Mouse (Mus musculus) MEL (cell line): ENCODE results near the gene Grem1. TPM values are rescaled to one million over a fixed set of nuclear protein-coding genes. Genes with fewer than 3 reads are reported as not detected.

ENCODE experiments used
- DNase-seq: peaks from one replicate; pipeline ENCODE4 v3.0.0; 2011; ENCODE audit warnings: low read depth, low spot score
- H3K27ac ChIP-seq: 2 replicates; pipeline ENCODE4 v1.5.1; 2012; ENCODE audit warnings: low read depth, mild to moderate bottlenecking, control low read depth, low read length, moderate library complexity; ENCODE audit not compliant: control insufficient read depth
- H3K27me3 ChIP-seq, 2 experiments: fragments of 150-350 bp in 1 of 2; sonication (generic) in 1 of 2; 2 replicates each; pipeline ENCODE4 v1.6.1; 2012; ENCODE audit warnings: low read length in 2 of 2, mild to moderate bottlenecking in 2 of 2, improper control_type of control experiment in 1 of 2, moderate library complexity in 1 of 2; ENCODE audit not compliant: insufficient read depth in 2 of 2, control insufficient read depth in 1 of 2
- H3K36me3 ChIP-seq, 2 experiments: 2 replicates each; pipeline ENCODE4 v1.6.1; 2012 to 2014; ENCODE audit warnings: low read length in 2 of 2, improper control_type of control experiment in 1 of 2, inconsistent platforms in 1 of 2, mild to moderate bottlenecking in 1 of 2; ENCODE audit not compliant: insufficient read depth in 2 of 2, control insufficient read depth in 1 of 2
- H3K4me1 ChIP-seq, 2 experiments: fragments of 150-350 bp in 1 of 2; sonication (generic) in 1 of 2; 2 replicates each; pipeline ENCODE4 v1.6.1; 2012; ENCODE audit warnings: low read length in 2 of 2, improper control_type of control experiment in 1 of 2, mild to moderate bottlenecking in 1 of 2; ENCODE audit not compliant: insufficient read depth in 2 of 2, control insufficient read depth in 1 of 2
- H3K4me3 ChIP-seq, 2 experiments: fragments of 150-350 bp in 1 of 2; sonication (generic) in 1 of 2; 2 replicates each; pipeline ENCODE4 v1.5.1; 2012; ENCODE audit warnings: low read depth in 2 of 2, low read length in 2 of 2, mild to moderate bottlenecking in 2 of 2, moderate library complexity in 2 of 2, control low read depth in 1 of 2, improper control_type of control experiment in 1 of 2; ENCODE audit not compliant: control insufficient read depth in 1 of 2, insufficient read depth in 1 of 2
- H3K79me2 ChIP-seq: 2 replicates; pipeline ENCODE4 v1.6.1; 2012; ENCODE audit warnings: mild to moderate bottlenecking, low read length, moderate library complexity; ENCODE audit not compliant: control insufficient read depth, poor library complexity, insufficient read depth
- H3K9ac ChIP-seq: 2 replicates; pipeline ENCODE4 v1.6.1; 2012; ENCODE audit warnings: low read depth, mild to moderate bottlenecking, control low read depth, low read length, moderate library complexity; ENCODE audit not compliant: control insufficient read depth, poor library complexity, severe bottlenecking
- H3K9me3 ChIP-seq: fragments of 150-350 bp; sonication (generic); replicated peaks from 2 replicates; pipeline ENCODE4 v1.6.1; 2012; ENCODE audit warnings: mild to moderate bottlenecking, low read length, improper control_type of control experiment, moderate library complexity; ENCODE audit not compliant: insufficient read depth
- CTCF ChIP-seq, 3 experiments: IDR thresholded peaks in 2 of 3; conservative IDR thresholded peaks in 1 of 3; 2 replicates each; pipeline ENCODE4 v1.5.1; 2011 to 2012; ENCODE audit warnings: low read length in 3 of 3, low read depth in 2 of 3, mild to moderate bottlenecking in 2 of 3, improper control_type of control experiment in 1 of 3, inconsistent platforms in 1 of 3, mixed read lengths in 1 of 3, moderate library complexity in 1 of 3; ENCODE audit not compliant: control insufficient read depth in 1 of 3, insufficient read depth in 1 of 3, poor library complexity in 1 of 3, severe bottlenecking in 1 of 3
- ELF1 ChIP-seq: IDR thresholded peaks from 2 replicates; pipeline ENCODE4 v1.6.1; 2014; ENCODE audit warnings: low read depth, mild to moderate bottlenecking, inconsistent platforms, low read length, improper control_type of control experiment, moderate library complexity
- EP300 ChIP-seq, 2 experiments: IDR thresholded peaks; 2 replicates each; pipeline ENCODE4 v1.6.1; 2011; ENCODE audit warnings: improper control_type of control experiment in 2 of 2, low read length in 2 of 2, low read depth in 1 of 2, mild to moderate bottlenecking in 1 of 2
- ETS1 ChIP-seq: IDR thresholded peaks from 2 replicates; pipeline ENCODE4 v1.6.1; 2012; ENCODE audit warnings: low read depth, mild to moderate bottlenecking, inconsistent platforms, low read length, improper control_type of control experiment, moderate library complexity
- HCFC1 ChIP-seq: IDR thresholded peaks from 2 replicates; pipeline ENCODE4 v1.6.1; 2012; ENCODE audit warnings: low read depth, mild to moderate bottlenecking, inconsistent platforms, low read length, improper control_type of control experiment, moderate library complexity
- JUND ChIP-seq: IDR thresholded peaks from 2 replicates; pipeline ENCODE4 v1.6.1; 2011; ENCODE audit warnings: low read depth, mild to moderate bottlenecking, improper control_type of control experiment, low read length
- MAX ChIP-seq: IDR thresholded peaks from 2 replicates; pipeline ENCODE4 v1.6.1; 2011; ENCODE audit warnings: low read length, improper control_type of control experiment
- MEF2A ChIP-seq: IDR thresholded peaks from 2 replicates; pipeline ENCODE4 v1.6.1; 2014; ENCODE audit warnings: low read depth, mild to moderate bottlenecking, inconsistent platforms, low read length, improper control_type of control experiment; ENCODE audit not compliant: poor library complexity, insufficient replicate concordance, severe bottlenecking; ENCODE audit errors: extremely low read depth
- MXI1 ChIP-seq: IDR thresholded peaks from 2 replicates; pipeline ENCODE4 v1.6.1; 2011; ENCODE audit warnings: mild to moderate bottlenecking, low read depth, low read length, improper control_type of control experiment
- MYC ChIP-seq: IDR thresholded peaks from 2 replicates; pipeline ENCODE4 v1.6.1; 2011; ENCODE audit warnings: low read depth, mild to moderate bottlenecking, low read length, improper control_type of control experiment, moderate library complexity
- NELFE ChIP-seq: IDR thresholded peaks from 2 replicates; pipeline ENCODE4 v1.6.1; 2011; ENCODE audit warnings: low read depth, low read length, improper control_type of control experiment
- POLR2AphosphoS5 ChIP-seq: IDR thresholded peaks from 2 replicates; pipeline ENCODE4 v1.6.1; 2012; ENCODE audit warnings: low read depth, borderline replicate concordance, mild to moderate bottlenecking, inconsistent platforms, low read length, moderate library complexity, mixed read lengths
- SMC3 ChIP-seq: IDR thresholded peaks from 2 replicates; pipeline ENCODE4 v1.6.1; 2011; ENCODE audit warnings: low read depth, low read length, improper control_type of control experiment
- TAL1 ChIP-seq: IDR thresholded peaks from 2 replicates; pipeline ENCODE4 v1.6.1; 2012; ENCODE audit warnings: mild to moderate bottlenecking, inconsistent platforms, low read length, moderate library complexity, mixed read lengths
- TBP ChIP-seq: IDR thresholded peaks from 2 replicates; pipeline ENCODE4 v1.8.0; 2011; ENCODE audit warnings: low read depth, low read length, improper control_type of control experiment
- USF2 ChIP-seq, 2 experiments: IDR thresholded peaks; 2 replicates each; pipeline ENCODE4 v1.6.1; 2011 to 2012; ENCODE audit warnings: improper control_type of control experiment in 2 of 2, low read length in 2 of 2, borderline replicate concordance in 1 of 2, inconsistent platforms in 1 of 2, low read depth in 1 of 2, mild to moderate bottlenecking in 1 of 2; ENCODE audit not compliant: insufficient read depth in 1 of 2
- ZC3H11A ChIP-seq: IDR thresholded peaks from 2 replicates; pipeline ENCODE4 v1.6.1; 2012; ENCODE audit warnings: low read depth, mild to moderate bottlenecking, inconsistent platforms, low read length, improper control_type of control experiment
- polyA plus RNA-seq, 2 experiments: library from polyadenylated mRNA; stranded (reverse) in 1 of 2; unstranded in 1 of 2; fragments of >175 nt in 1 of 2; fragments of >200 nt in 1 of 2; gene quantifications; 2 replicates each; pipeline versions ENCODE4 v1.2.1 to v1.2.4; 2012; ENCODE audit warnings: low replicate concordance in 2 of 2, low read depth in 1 of 2; ENCODE audit not compliant: insufficient read length in 2 of 2, insufficient read depth in 1 of 2, missing spikeins in 1 of 2
- total RNA-seq: library from RNA; depleted of rRNA; stranded (reverse); fragments of 300-350 nt; gene quantifications from 2 replicates; pipeline ENCODE4 v1.2.3, GENCODE M21; 2012

Gene Grem1
- total and polyA plus RNA-seq, 3 experiments: not detected

DNA sequence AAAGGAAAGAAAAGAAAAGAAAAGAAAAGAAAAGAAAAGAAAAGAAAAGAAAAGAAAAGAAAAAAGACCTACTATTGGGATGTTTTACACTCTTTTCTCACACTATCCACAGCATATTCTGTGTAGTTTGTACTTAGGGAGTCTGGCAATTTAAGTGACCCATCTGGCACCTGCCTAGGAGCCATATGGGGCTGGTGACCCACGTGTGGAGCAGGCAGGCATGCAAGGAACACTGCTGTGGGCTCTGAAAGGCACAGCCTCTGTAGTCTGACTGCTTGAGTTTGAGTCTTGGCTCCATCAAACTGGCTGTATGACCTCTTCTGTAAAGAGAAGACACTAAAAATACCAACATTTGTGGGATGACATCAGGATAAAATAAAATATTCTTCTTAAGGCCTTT lies 45.3 kb upstream of the Grem1 start:
- TF ChIP-seq MXI1: no peak
- TF ChIP-seq TAL1: no peak
- TF ChIP-seq HCFC1: no peak
- no peak for TF ChIP-seq SMC3
- TF ChIP-seq ELF1: no peak
- TF ChIP-seq TBP: no peak
- TF ChIP-seq MAX: no peak
- no peak for TF ChIP-seq NELFE
- TF ChIP-seq CTCF (IDR thresholded peaks at IDR 0.05 in 2 of 3, conservative IDR thresholded peaks at IDR 0.05 in 1 of 3; ENCODE audit: control insufficient read depth in 1 of 3, insufficient read depth in 1 of 3, low read depth in 2 of 3, low read length in 3 of 3, poor library complexity in 1 of 3, severe bottlenecking in 1 of 3): no peak
- no peak for TF ChIP-seq MYC
- TF ChIP-seq EP300 (IDR thresholded peaks at IDR 0.05; ENCODE audit: low read depth in 1 of 2, low read length in 2 of 2): no peak
- no peaks in the 10 kb centered on the region for H3K79me2 ChIP-seq

DNA sequence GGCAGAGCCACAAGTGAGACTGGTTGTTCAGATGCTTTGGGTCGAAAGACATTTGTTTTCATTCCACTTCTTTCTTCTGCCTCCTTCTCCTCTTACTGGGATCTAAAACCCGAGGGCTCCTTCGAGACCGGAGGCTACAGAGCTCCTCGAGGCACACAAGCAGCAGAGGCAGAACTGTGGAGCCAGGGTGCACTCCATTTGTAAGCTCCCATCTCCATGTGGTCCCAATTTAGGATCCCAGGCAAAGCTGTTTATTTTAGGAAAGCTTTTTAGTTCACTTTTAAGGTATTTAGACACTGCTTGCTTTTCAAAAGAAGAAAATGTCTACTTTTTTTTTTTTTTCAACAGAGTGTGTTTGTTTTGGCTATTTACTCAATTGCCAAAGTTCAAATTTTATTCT lies 42.4 kb upstream of the Grem1 start:
- Histone ChIP-seq H3K36me3 (no peaks in the 10 kb centered on the region), H3K9me3 (no peaks in the 10 kb centered on the region)

More for the DNA sequence above, 45.3 kb upstream of the Grem1 start:
- Histone ChIP-seq H3K4me1 (no peaks in the 10 kb centered on the region), H3K36me3 (no peaks in the 10 kb centered on the region), H3K9ac (no peak overlapping the region), H3K27me3 (no peaks in the 10 kb centered on the region), H3K9me3 (no peaks in the 10 kb centered on the region), H3K27ac (no peak overlapping the region), H3K4me3 (no peak overlapping the region)
- DNase-seq: no peak

DNA sequence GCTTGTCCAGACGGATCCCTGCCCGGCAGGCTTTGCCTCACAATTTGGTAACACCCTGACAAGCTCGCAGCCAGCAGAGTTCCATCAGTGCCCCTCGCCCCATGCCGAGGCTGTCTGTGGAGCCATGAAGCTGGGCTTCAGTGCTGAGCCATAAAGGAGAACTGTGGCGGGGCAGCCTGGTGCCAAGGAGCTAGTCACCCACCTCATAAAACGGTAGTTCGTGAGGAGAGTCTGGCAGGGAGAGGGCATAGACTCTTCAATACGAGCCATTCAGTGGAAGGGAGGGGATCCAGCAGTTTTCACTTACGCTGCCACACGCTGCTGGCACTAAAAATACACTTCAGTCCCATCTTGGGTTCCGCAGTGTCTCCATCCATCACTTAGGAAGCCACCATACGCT lies 40.2 kb upstream of the Grem1 start:
- TF ChIP-seq TBP (no peak), MEF2A (no peak), JUND (no peak), ETS1 (no peak), SMC3 (no peak), POLR2AphosphoS5 (no peak)
- no peaks in the 10 kb centered on the region for H3K79me2 ChIP-seq
- H3K9me3 ChIP-seq: no peaks in the 10 kb centered on the region
- no peak overlapping the region for H3K9ac ChIP-seq
- H3K4me3 ChIP-seq: no peak overlapping the region
- H3K36me3 ChIP-seq: no peaks in the 10 kb centered on the region
- H3K27me3 ChIP-seq: no peaks in the 10 kb centered on the region
- H3K4me1 ChIP-seq: no peaks in the 10 kb centered on the region
- DNase-seq: no peak
- no peak overlapping the region for H3K27ac ChIP-seq

More for the DNA sequence above, 42.4 kb upstream of the Grem1 start:
- DNase-seq: no peak
- H3K27me3 ChIP-seq: no peaks in the 10 kb centered on the region
- no peak overlapping the region for H3K27ac ChIP-seq
- no peaks in the 10 kb centered on the region for H3K79me2 ChIP-seq
- H3K4me3 ChIP-seq: no peak overlapping the region
- H3K4me1 ChIP-seq: no peaks in the 10 kb centered on the region
- TF ChIP-seq USF2 (IDR thresholded peaks at IDR 0.05; ENCODE audit: borderline replicate concordance in 1 of 2, insufficient read depth in 1 of 2, low read depth in 1 of 2, low read length in 2 of 2) (no peak), MYC (no peak), ZC3H11A (no peak), MXI1 (no peak)
- no peak overlapping the region for H3K9ac ChIP-seq
